Mouse (Mus musculus): ENCODE data around the gene Slc19a1. TPM values are rescaled to one million over a fixed set of nuclear protein-coding genes. Genes with fewer than 3 reads are reported as not detected.

Slc19a1 gene
- polyA plus RNA-seq, 1 experiment from 2014 or later = 37.9 TPM

GRCm38 (mm10) chr10:77035487-77035886, 3.4 kb downstream of the Slc19a1 start:
- Histone ChIP-seq H3K9me3 (replicated peaks) (no peaks in the 10 kb centered on the region), H3K4me1 (peaks cover 34% of the 10 kb centered on the region), H3K4me2 (peak overlapping the region; percentile 89; the same call in 1 of the 2 replicates), H3K27ac (replicated peaks) (no peak overlapping the region), H3K36me3 (peaks cover 16% of the 10 kb centered on the region), H3K9ac (replicated peaks) (no peak overlapping the region), H3K27me3 (replicated peaks) (no peaks in the 10 kb centered on the region), H3K4me3 (replicated peaks) (no peak overlapping the region)
- WGBS = 85% methylated on average over 6 of the region's 6 CpGs
- ATAC-seq (ENCODE audit: low FRiP score) = no peak

DNA sequence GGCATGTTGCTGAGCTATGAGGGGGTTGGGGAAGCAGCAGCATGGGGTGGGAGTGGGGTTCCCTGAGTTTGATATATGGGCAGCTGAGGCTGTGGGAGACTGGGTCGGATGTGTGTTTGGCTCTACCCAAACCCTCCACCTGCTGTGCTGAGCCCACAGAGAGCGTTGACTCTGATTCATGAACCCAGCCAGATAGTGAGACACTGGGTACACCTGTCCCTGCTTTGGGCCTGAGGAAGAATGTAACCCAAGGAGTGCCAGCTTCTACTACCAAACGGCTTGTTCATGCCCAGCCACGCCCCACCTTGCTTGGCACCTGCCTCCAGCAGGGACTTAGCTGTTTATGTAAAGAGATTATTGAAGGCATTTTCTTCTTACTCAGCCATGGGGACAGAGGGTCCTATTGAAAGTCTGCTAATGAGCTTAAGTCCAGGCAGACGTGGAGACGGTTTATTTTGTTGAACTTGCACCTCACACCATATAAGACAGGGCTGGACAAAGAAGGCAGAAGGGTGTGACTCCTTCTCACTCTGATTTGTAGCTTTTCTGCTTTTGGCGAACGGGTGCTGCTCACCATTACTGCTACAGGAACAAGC, 6.6 kb downstream of the Slc19a1 start:
- no peak for ATAC-seq (ENCODE audit: low FRiP score)
- Histone ChIP-seq H3K9me3 (replicated peaks) (no peaks in the 10 kb centered on the region), H3K4me2 (no peak overlapping the region), H3K9ac (replicated peaks) (no peak overlapping the region), H3K27me3 (replicated peaks) (no peaks in the 10 kb centered on the region), H3K4me1 (peaks cover 25% of the 10 kb centered on the region), H3K4me3 (replicated peaks) (no peak overlapping the region), H3K27ac (replicated peaks) (no peak overlapping the region), H3K36me3 (peaks cover 43% of the 10 kb centered on the region)
- 87% methylated on average over 8 of the region's 8 CpGs for WGBS

DNA sequence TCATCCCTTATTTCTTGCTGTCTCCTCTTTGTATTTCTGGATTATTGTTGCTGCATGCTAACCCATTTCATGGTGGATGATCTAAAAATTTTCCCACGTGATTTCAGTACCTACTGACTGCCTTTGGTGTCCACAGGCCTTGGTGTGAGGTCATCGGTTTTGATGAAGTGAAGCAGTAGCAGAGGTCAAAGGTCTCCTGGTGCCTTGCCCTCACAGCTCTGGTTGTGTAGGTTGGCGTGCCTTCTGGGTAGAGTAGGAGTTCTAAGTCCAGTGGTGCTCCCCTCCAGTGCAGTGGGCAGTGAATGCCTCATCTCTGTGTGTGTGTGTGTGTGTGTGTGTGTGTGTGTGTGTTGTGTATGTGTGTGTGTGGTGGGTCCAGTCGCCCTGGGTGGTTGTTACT, 16.2 kb downstream of the Slc19a1 start:
- no peak overlapping the region for H3K9ac ChIP-seq (replicated peaks)
- no peak for ATAC-seq (ENCODE audit: low FRiP score)
- peaks cover 57% of the 10 kb centered on the region for H3K36me3 ChIP-seq
- no peaks in the 10 kb centered on the region for H3K9me3 ChIP-seq (replicated peaks)
- H3K4me1 ChIP-seq = no peaks in the 10 kb centered on the region
- H3K4me2 ChIP-seq = no peak overlapping the region
- WGBS = 86% methylated on average over 4 of the region's 4 CpGs
- no peaks in the 10 kb centered on the region for H3K27me3 ChIP-seq (replicated peaks)
- H3K27ac ChIP-seq (replicated peaks) = no peak overlapping the region
- H3K4me3 ChIP-seq (replicated peaks) = no peak overlapping the region

DNA sequence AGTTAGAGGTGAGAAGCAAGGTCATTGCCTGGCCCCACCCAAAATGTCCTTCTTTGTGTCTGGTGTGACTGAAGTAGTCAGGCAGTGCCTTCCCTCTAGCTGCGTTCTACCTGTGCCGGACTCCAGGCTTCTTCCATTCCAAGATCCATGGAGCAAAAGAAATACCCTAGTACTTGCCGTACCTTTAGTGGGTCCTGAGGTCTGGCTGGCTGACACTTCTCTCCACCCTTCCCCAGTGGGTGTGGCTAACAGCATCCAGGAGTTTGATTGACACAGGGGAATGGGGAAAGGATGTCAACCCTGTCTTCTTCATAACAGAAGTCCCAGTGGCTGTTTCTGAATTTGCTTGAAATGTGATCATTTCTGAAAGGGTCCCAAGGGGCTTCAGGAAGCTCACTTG, 16.6 kb downstream of the Slc19a1 start:
- WGBS = 97% methylated on average over 3 of the region's 3 CpGs
- no peaks in the 10 kb centered on the region for H3K27me3 ChIP-seq (replicated peaks)
- peaks cover 53% of the 10 kb centered on the region for H3K36me3 ChIP-seq
- H3K27ac ChIP-seq (replicated peaks) = no peak overlapping the region
- H3K4me3 ChIP-seq (replicated peaks) = no peak overlapping the region
- no peak for ATAC-seq (ENCODE audit: low FRiP score)
- no peak overlapping the region for H3K4me2 ChIP-seq
- H3K9me3 ChIP-seq (replicated peaks) = no peaks in the 10 kb centered on the region
- no peak overlapping the region for H3K9ac ChIP-seq (replicated peaks)
- no peaks in the 10 kb centered on the region for H3K4me1 ChIP-seq

DNA sequence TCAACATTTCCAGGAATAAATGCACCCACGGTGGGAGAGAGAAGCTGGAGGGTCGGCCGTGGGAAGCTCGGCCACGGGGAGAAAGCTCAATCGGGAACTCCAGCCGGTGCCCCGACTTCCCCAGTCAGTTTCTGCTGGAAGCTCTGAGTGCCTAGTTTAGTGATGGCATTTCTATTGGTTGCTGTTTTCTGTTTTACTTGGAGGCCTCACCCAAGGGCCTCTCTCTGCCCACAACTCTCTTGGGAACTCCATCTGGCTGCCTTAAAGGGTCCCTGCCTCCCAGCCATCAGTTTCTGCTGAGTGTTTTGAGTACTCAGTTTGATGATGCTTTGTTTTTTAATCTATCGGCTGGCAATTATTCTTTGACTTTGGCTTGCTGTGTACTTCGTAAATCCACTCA, 24.7 kb downstream of the Slc19a1 start:
- Histone ChIP-seq H3K9ac (replicated peaks) (no peak overlapping the region), H3K4me2 (no peak overlapping the region), H3K36me3 (no peaks in the 10 kb centered on the region; the same call in 1 of the 2 replicates), H3K27ac (replicated peaks) (no peak overlapping the region), H3K27me3 (replicated peaks) (no peaks in the 10 kb centered on the region), H3K4me3 (replicated peaks) (no peak overlapping the region), H3K9me3 (replicated peaks) (no peaks in the 10 kb centered on the region), H3K4me1 (0 out of 2 replicates have a peak, but pooled peaks cover 8% of the 10 kb centered on the region)
- no peak for ATAC-seq (ENCODE audit: low FRiP score)
- WGBS = 82% methylated on average over 10 of the region's 10 CpGs

DNA sequence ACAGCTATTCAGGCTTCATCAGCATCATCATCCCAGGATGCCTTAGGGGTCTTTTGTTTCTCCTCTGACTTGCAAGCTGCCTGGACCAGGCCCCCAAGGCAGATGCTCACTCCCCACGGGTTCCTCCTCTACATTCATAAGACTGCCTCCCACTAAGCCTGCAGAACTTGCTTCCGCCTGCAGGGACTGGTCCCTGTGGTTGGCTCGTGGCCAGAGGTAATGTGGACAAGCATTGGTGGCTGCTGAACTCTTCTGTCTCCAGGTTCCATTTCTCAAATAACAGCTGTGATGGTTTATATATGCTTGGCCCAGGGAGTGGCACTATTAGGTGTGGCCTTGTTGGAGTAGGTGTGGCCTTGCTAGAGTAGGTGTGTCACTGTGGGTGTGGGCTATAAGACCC, 29.4 kb downstream of the Slc19a1 start:
- 81% methylated on average over 3 of the region's 3 CpGs for WGBS
- ATAC-seq (ENCODE audit: low FRiP score) = no peak
- Histone ChIP-seq H3K4me1 (0 out of 2 replicates have a peak, but pooled peaks cover 8% of the 10 kb centered on the region), H3K27me3 (replicated peaks) (no peaks in the 10 kb centered on the region), H3K4me2 (no peak overlapping the region), H3K9me3 (replicated peaks) (no peaks in the 10 kb centered on the region), H3K36me3 (no peaks in the 10 kb centered on the region), H3K4me3 (replicated peaks) (no peak overlapping the region), H3K27ac (replicated peaks) (no peak overlapping the region), H3K9ac (replicated peaks) (no peak overlapping the region)

GRCm38 (mm10) chr10:77062393-77063010, 30.5 kb downstream of the Slc19a1 start:
- no peak overlapping the region for H3K4me3 ChIP-seq (replicated peaks)
- 90% methylated on average over 11 of the region's 11 CpGs for WGBS
- H3K9ac ChIP-seq (replicated peaks) = no peak overlapping the region
- no peaks in the 10 kb centered on the region for H3K27me3 ChIP-seq (replicated peaks)
- no peaks in the 10 kb centered on the region for H3K9me3 ChIP-seq (replicated peaks)
- H3K27ac ChIP-seq (replicated peaks) = peak overlapping the region; percentile 13; the same call in 1 of the 2 replicates
- ATAC-seq (ENCODE audit: low FRiP score) = no peak
- no peak overlapping the region for H3K4me2 ChIP-seq
- H3K4me1 ChIP-seq = no peaks in the 10 kb centered on the region
- no peaks in the 10 kb centered on the region for H3K36me3 ChIP-seq

DNA sequence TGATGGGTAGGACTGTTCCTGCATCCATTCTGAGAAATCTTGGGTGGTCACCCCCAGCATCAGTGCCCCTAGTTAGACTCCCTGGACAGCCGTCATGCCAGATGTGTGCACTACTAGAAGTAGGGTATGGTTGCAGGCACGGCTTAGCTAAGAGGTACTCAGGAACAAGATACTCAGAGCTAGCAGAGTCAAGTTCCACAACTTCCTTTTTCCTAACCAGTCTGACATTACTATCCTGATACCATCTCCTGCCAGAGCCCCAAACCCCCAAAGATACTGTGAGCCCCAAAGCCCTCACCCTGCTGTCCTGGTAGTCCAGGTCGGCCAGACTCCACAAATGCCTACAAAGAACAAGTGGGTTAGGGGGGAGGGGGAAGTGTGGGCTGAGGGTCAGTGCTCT, 32.2 kb downstream of the Slc19a1 start:
- H3K36me3 ChIP-seq = no peaks in the 10 kb centered on the region
- ATAC-seq (ENCODE audit: low FRiP score) = no peak
- WGBS = 92% methylated on average over 3 of the region's 3 CpGs
- no peak overlapping the region for H3K9ac ChIP-seq (replicated peaks)
- H3K27ac ChIP-seq (replicated peaks) = no peak overlapping the region
- no peak overlapping the region for H3K4me3 ChIP-seq (replicated peaks)
- no peaks in the 10 kb centered on the region for H3K9me3 ChIP-seq (replicated peaks)
- H3K4me1 ChIP-seq = no peaks in the 10 kb centered on the region
- H3K27me3 ChIP-seq (replicated peaks) = no peaks in the 10 kb centered on the region
- H3K4me2 ChIP-seq = no peak overlapping the region

DNA sequence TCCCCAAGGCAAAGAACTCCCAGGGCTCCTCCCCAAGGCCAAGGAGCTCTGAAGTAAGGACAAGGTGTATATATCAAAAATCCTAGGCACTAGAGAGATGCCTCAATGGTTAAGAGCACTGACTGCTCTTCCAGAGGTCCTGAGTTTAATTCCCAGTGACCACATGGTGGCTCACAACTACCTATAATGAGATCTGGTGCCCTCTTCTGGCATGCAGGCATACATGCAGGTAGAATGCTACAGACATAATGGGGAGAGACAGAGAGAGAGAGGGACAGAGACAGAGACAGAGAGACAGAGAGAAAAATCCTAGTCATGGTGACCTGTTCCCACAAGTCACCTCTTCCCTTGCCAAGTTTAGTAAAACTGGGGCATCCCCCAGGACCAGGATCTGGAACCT, 32.6 kb downstream of the Slc19a1 start:
- no peaks in the 10 kb centered on the region for H3K9me3 ChIP-seq (replicated peaks)
- H3K4me3 ChIP-seq (replicated peaks) = no peak overlapping the region
- H3K27me3 ChIP-seq (replicated peaks) = no peaks in the 10 kb centered on the region
- no peak overlapping the region for H3K4me2 ChIP-seq
- ATAC-seq (ENCODE audit: low FRiP score) = no peak
- no peak overlapping the region for H3K9ac ChIP-seq (replicated peaks)
- H3K27ac ChIP-seq (replicated peaks) = no peak overlapping the region
- H3K36me3 ChIP-seq = no peaks in the 10 kb centered on the region
- no peaks in the 10 kb centered on the region for H3K4me1 ChIP-seq

- Histone ChIP-seq H3K9ac (replicated peaks) (no peak overlapping the region), H3K4me3 (replicated peaks) (no peak overlapping the region), H3K4me1 (no peaks in the 10 kb centered on the region), H3K27me3 (replicated peaks) (no peaks in the 10 kb centered on the region), H3K36me3 (no peaks in the 10 kb centered on the region), H3K4me2 (no peak overlapping the region), H3K27ac (replicated peaks) (no peak overlapping the region), H3K9me3 (replicated peaks) (no peaks in the 10 kb centered on the region)
- WGBS = 96% methylated on average over 7 of the region's 7 CpGs
- no peak for ATAC-seq (ENCODE audit: low FRiP score)
These were observed 36.4 kb downstream of the Slc19a1 start for GRCm38 (mm10) chr10:77068469-77068868.

GRCm38 (mm10) chr10:77070072-77070471, 38.0 kb downstream of the Slc19a1 start:
- H3K4me3 ChIP-seq (replicated peaks) = no peak overlapping the region
- no peaks in the 10 kb centered on the region for H3K9me3 ChIP-seq (replicated peaks)
- H3K27ac ChIP-seq (replicated peaks) = no peak overlapping the region
- H3K4me2 ChIP-seq = no peak overlapping the region
- H3K9ac ChIP-seq (replicated peaks) = no peak overlapping the region
- WGBS = 64% methylated on average over 4 of the region's 4 CpGs
- H3K27me3 ChIP-seq (replicated peaks) = no peaks in the 10 kb centered on the region
- no peaks in the 10 kb centered on the region for H3K36me3 ChIP-seq
- H3K4me1 ChIP-seq = no peaks in the 10 kb centered on the region
- ATAC-seq (ENCODE audit: low FRiP score) = no peak

DNA sequence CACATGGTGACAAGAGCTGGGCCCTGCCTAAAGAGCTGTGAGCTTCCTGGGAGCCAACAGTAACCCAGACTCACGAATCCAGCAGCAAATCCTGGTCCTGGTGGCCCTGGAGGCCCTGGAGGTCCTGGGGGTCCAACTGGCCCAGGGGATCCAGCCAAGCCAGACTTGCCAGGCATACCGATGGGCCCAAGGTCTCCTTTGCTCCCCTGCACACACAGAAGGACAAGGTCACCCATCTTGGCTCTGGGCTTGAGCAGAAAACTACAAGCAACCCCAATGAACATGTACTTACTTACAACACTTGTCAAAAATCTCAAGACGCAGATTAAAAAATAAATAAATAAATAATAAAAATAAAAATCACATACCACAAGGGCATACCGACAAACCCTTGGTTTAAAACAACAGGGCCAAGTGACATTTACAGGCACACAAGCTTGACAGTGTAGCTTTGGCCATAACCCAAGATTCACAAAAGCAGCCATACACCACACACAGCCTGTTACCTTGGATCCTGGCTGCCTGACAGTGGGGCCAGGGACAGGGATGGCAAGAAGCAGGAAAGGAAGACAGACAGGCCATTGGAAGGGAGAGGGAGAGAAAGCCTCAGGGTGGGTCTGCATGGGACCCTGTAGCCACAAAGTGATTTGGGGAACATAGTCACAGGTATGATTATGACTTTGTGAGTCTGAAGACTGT, 42.4 kb downstream of the Slc19a1 start:
- Histone ChIP-seq H3K9ac (replicated peaks) (no peak overlapping the region), H3K4me3 (replicated peaks) (no peak overlapping the region), H3K9me3 (replicated peaks) (no peaks in the 10 kb centered on the region), H3K36me3 (no peaks in the 10 kb centered on the region), H3K27ac (replicated peaks) (no peak overlapping the region; the same call in 1 of the 2 replicates), H3K27me3 (replicated peaks) (no peaks in the 10 kb centered on the region), H3K4me2 (no peak overlapping the region), H3K4me1 (no peaks in the 10 kb centered on the region)
- ATAC-seq (ENCODE audit: low FRiP score) = no peak
- WGBS = 90% methylated on average over 4 of the region's 4 CpGs

Measured in neural tube, embryonic 15.5 days (tissue).